Mouse (Mus musculus): ENCODE results near the gene Ccdc78. TPM values are rescaled to one million over a fixed set of nuclear protein-coding genes. Genes with fewer than 3 reads are reported as not detected.

The Ccdc78 gene
- polyA plus RNA-seq, 1 experiment from 2014 or later = 0.29 TPM

GRCm38 (mm10) chr17:25839455-25840235, 53.3 kb downstream of the Ccdc78 start:
- Histone ChIP-seq H3K36me3 (peaks cover 67% of the 10 kb centered on the region), H3K27me3 (no peaks in the 10 kb centered on the region), H3K9ac (no peak overlapping the region), H3K4me2 (no peak overlapping the region), H3K9me3 (replicated peaks) (no peaks in the 10 kb centered on the region), H3K4me1 (peaks cover 57% of the 10 kb centered on the region), H3K27ac (no peak overlapping the region), H3K4me3 (replicated peaks) (no peak overlapping the region)
- WGBS = 82% methylated on average over 14 of the region's 14 CpGs
- no peak for ATAC-seq (replicated peaks; ENCODE audit: low FRiP score)

Small RNA genes within 50 kb of the gene (microRNA-seq; reads per million reads assigned to microRNA genes)
- gene Gm25083 = not detected
- gene Mir3082 = not detected
- not detected for gene Mir6966

Other genes starting within 250 kb of the Ccdc78 start
- gene Sox8, start 215.9 kb upstream of the Ccdc78 start, polyA plus RNA-seq (2015; fragmentation: Nextera tagmentation; extraction: Ambion mirVana) = 5.1 and 5.9 TPM in 2 replicates
- gene Lmf1, start 207.5 kb upstream of the Ccdc78 start, polyA plus RNA-seq (2015; fragmentation: Nextera tagmentation; extraction: Ambion mirVana) = 30.9 and 32.1 TPM in 2 replicates
- gene Gng13, start 69.4 kb upstream of the Ccdc78 start, polyA plus RNA-seq (2015; fragmentation: Nextera tagmentation; extraction: Ambion mirVana) = 0.99 and 1.1 TPM in 2 replicates
- gene Chtf18, start 59.2 kb upstream of the Ccdc78 start, polyA plus RNA-seq (2015; fragmentation: Nextera tagmentation; extraction: Ambion mirVana) = 31.0 and 38.4 TPM in 2 replicates
- 19.3 and 20.7 TPM in 2 replicates for gene Rpusd1, start 58.9 kb upstream of the Ccdc78 start, polyA plus RNA-seq (2015; fragmentation: Nextera tagmentation; extraction: Ambion mirVana)
- gene Mslnl, start 50.5 kb upstream of the Ccdc78 start, polyA plus RNA-seq (2015; fragmentation: Nextera tagmentation; extraction: Ambion mirVana) = 0.08 TPM in 1 of 2 replicates, not detected in the other
- gene Msln, start 32.2 kb upstream of the Ccdc78 start, polyA plus RNA-seq (2015; fragmentation: Nextera tagmentation; extraction: Ambion mirVana) = 5.6 and 6.3 TPM in 2 replicates
- gene Narfl, start 12.8 kb upstream of the Ccdc78 start, polyA plus RNA-seq (2015; fragmentation: Nextera tagmentation; extraction: Ambion mirVana) = 30.6 and 31.8 TPM in 2 replicates
- 63.0 and 74.8 TPM in 2 replicates for gene Haghl, start 907 bp upstream of the Ccdc78 start, polyA plus RNA-seq (2015; fragmentation: Nextera tagmentation; extraction: Ambion mirVana)
- gene Fam173a, start 6.3 kb downstream of the Ccdc78 start, polyA plus RNA-seq (2015; fragmentation: Nextera tagmentation; extraction: Ambion mirVana) = 91.7 and 101 TPM in 2 replicates
- gene AC134908.4, start 9.1 kb downstream of the Ccdc78 start, polyA plus RNA-seq (2015; fragmentation: Nextera tagmentation; extraction: Ambion mirVana) = not detected in 2 replicates
- 53.5 and 58.5 TPM in 2 replicates for gene Metrn, start 10.6 kb downstream of the Ccdc78 start, polyA plus RNA-seq (2015; fragmentation: Nextera tagmentation; extraction: Ambion mirVana)
- 1.5 and 2.2 TPM in 2 replicates for gene Fbxl16, start 22.5 kb downstream of the Ccdc78 start, polyA plus RNA-seq (2015; fragmentation: Nextera tagmentation; extraction: Ambion mirVana)
- gene Wdr24, start 37.0 kb downstream of the Ccdc78 start, polyA plus RNA-seq (2015; fragmentation: Nextera tagmentation; extraction: Ambion mirVana) = 28.1 and 31.8 TPM in 2 replicates
- gene Jmjd8, start 42.3 kb downstream of the Ccdc78 start, polyA plus RNA-seq (2015; fragmentation: Nextera tagmentation; extraction: Ambion mirVana) = 56.2 and 61.4 TPM in 2 replicates
- 336 and 362 TPM in 2 replicates for gene Stub1, start 46.8 kb downstream of the Ccdc78 start, polyA plus RNA-seq (2015; fragmentation: Nextera tagmentation; extraction: Ambion mirVana)
- 2.8 and 3.8 TPM in 2 replicates for gene Rhbdl1, start 50.7 kb downstream of the Ccdc78 start, polyA plus RNA-seq (2015; fragmentation: Nextera tagmentation; extraction: Ambion mirVana)
- gene Gm20683, start 55.2 kb downstream of the Ccdc78 start, polyA plus RNA-seq (2015; fragmentation: Nextera tagmentation; extraction: Ambion mirVana) = 1.8 and 3.0 TPM in 2 replicates
- gene Rhot2, start 58.3 kb downstream of the Ccdc78 start, polyA plus RNA-seq (2015; fragmentation: Nextera tagmentation; extraction: Ambion mirVana) = 26.8 and 29.0 TPM in 2 replicates
- 31.2 and 35.6 TPM in 2 replicates for gene Wdr90, start 74.9 kb downstream of the Ccdc78 start, polyA plus RNA-seq (2015; fragmentation: Nextera tagmentation; extraction: Ambion mirVana)
- 54.9 and 55.1 TPM in 2 replicates for gene Mcrip2, start 82.2 kb downstream of the Ccdc78 start, polyA plus RNA-seq (2015; fragmentation: Nextera tagmentation; extraction: Ambion mirVana)
- gene Mettl26, start 88.5 kb downstream of the Ccdc78 start, polyA plus RNA-seq (2015; fragmentation: Nextera tagmentation; extraction: Ambion mirVana) = 78.7 and 81.5 TPM in 2 replicates
- gene Wfikkn1, start 94.3 kb downstream of the Ccdc78 start, polyA plus RNA-seq (2015; fragmentation: Nextera tagmentation; extraction: Ambion mirVana) = 0.49 and 0.56 TPM in 2 replicates
- gene Rab40c, start 133.1 kb downstream of the Ccdc78 start, polyA plus RNA-seq (2015; fragmentation: Nextera tagmentation; extraction: Ambion mirVana) = 27.8 and 30.9 TPM in 2 replicates
- 72.2 and 76.4 TPM in 2 replicates for gene Pigq, start 158.4 kb downstream of the Ccdc78 start, polyA plus RNA-seq (2015; fragmentation: Nextera tagmentation; extraction: Ambion mirVana)
- 1.5 TPM in 2 replicates for gene Nhlrc4, start 158.4 kb downstream of the Ccdc78 start, polyA plus RNA-seq (2015; fragmentation: Nextera tagmentation; extraction: Ambion mirVana)
- gene A930017K11Rik, start 166.0 kb downstream of the Ccdc78 start, polyA plus RNA-seq (2015; fragmentation: Nextera tagmentation; extraction: Ambion mirVana) = 5.4 and 5.7 TPM in 2 replicates
- gene Capn15, start 199.2 kb downstream of the Ccdc78 start, polyA plus RNA-seq (2015; fragmentation: Nextera tagmentation; extraction: Ambion mirVana) = 22.7 and 31.6 TPM in 2 replicates

All from kidney, embryonic 15.5 days (tissue).